Mouse (Mus musculus): Measurements from ENCODE around the gene Fggy.

- TF ChIP-seq CTCF (IDR thresholded peaks at IDR 0.05; ENCODE audit: low read depth) = no peak
- no peak for TF ChIP-seq EP300 (IDR thresholded peaks at IDR 0.05; ENCODE audit: low read depth)
Observed at GRCm38 (mm10) chr4:95847219-95847618, 289.9 kb downstream of the Fggy start.
